Mouse (Mus musculus) adrenal gland, adult 18-20 months (tissue): Measurements from ENCODE around the gene Vangl1. TPM values are rescaled to one million over a fixed set of nuclear protein-coding genes. Genes with fewer than 3 reads are reported as not detected.
A peak's percentile ranks its signal among the peaks of the same experiment; 100 is the strongest.
"Not testable (repeated sequence)": the region's sequence is repeated elsewhere in the genome, so short reads cannot be mapped to it uniquely, and the experiment has no call there.

ENCODE experiments used
- DNase-seq, 2 experiments: peaks; one replicate each; pipeline ENCODE4 v3.0.0; 2021 to 2022; ENCODE audit warnings: low spot score in 2 of 2
- long read RNA-seq, 2 experiments: library from polyadenylated mRNA; stranded (forward); transcript quantifications; one replicate each; pipeline ENCODE4 v2.0.0; 2021
- total RNA-seq, 2 experiments: library from RNA; stranded (reverse); gene quantifications; 1 replicate in 1 of 2; 2 replicates in 1 of 2; pipeline ENCODE4 v1.2.3; 2021

Gene Vangl1
- total RNA-seq = 10 to 100 TPM; 20.7 to 28.0 TPM
- long read RNA-seq, experiment 1, full-length matches to known transcripts = 3 of 7 reads
- long read RNA-seq, experiment 1, partial matches to known transcripts = 0 of 7 reads
- long read RNA-seq, experiment 1, other reads (novel, unspliced or antisense) = 4 of 7 reads
- long read RNA-seq, experiment 2, full-length matches to known transcripts = 8 of 14 reads
- long read RNA-seq, experiment 2, partial matches to known transcripts = 1 of 14 reads
- long read RNA-seq, experiment 2, other reads (novel, unspliced or antisense) = 5 of 14 reads

- DNase-seq = peak; percentile 77 to 80
Observed at GRCm38 (mm10) chr3:102203781-102204721, at the start of gene Vangl1. TSS of gene Vangl1 (minus strand) at chr3:102204693.

GRCm38 (mm10) chr3:102253554-102253953 lies 49.1 kb upstream of the Vangl1 start:
- no peak for DNase-seq

- DNase-seq = no peak
Observed at GRCm38 (mm10) chr3:102252927-102253326, 48.4 kb upstream of the Vangl1 start.

- DNase-seq = no peak
Observed at GRCm38 (mm10) chr3:102250873-102251272, 46.4 kb upstream of the Vangl1 start.

- peak; percentile 35 to 46 for DNase-seq
Observed at GRCm38 (mm10) chr3:102249401-102249991, 45.0 kb upstream of the Vangl1 start.

GRCm38 (mm10) chr3:102244601-102245000 lies 40.1 kb upstream of the Vangl1 start:
- no peak for DNase-seq

- no peak for DNase-seq
Observed at GRCm38 (mm10) chr3:102242854-102243253, 38.4 kb upstream of the Vangl1 start.

- DNase-seq = no peak
Observed at GRCm38 (mm10) chr3:102231418-102232134, 27.1 kb upstream of the Vangl1 start.

- DNase-seq = no peak
Observed at GRCm38 (mm10) chr3:102222756-102223155, 18.3 kb upstream of the Vangl1 start.

- DNase-seq = no peak
Observed at GRCm38 (mm10) chr3:102218301-102218700, 13.8 kb upstream of the Vangl1 start.

GRCm38 (mm10) chr3:102214736-102215135 lies 10.2 kb upstream of the Vangl1 start:
- no peak for DNase-seq

- DNase-seq = no peak
Observed at GRCm38 (mm10) chr3:102214299-102214698, 9.8 kb upstream of the Vangl1 start.

- DNase-seq = no peak
Observed at GRCm38 (mm10) chr3:102212896-102213295, 8.4 kb upstream of the Vangl1 start.

GRCm38 (mm10) chr3:102212336-102212735 lies 7.8 kb upstream of the Vangl1 start:
- DNase-seq = no peak

GRCm38 (mm10) chr3:102211340-102211739 lies 6.8 kb upstream of the Vangl1 start:
- no peak for DNase-seq

- DNase-seq = peak in 1 of 2 experiments; percentile 34
Observed at GRCm38 (mm10) chr3:102210775-102211174, 6.3 kb upstream of the Vangl1 start.

- DNase-seq = no peak
Observed at GRCm38 (mm10) chr3:102208861-102209260, 4.4 kb upstream of the Vangl1 start.

GRCm38 (mm10) chr3:102205458-102205830 lies 951 bp upstream of the Vangl1 start:
- DNase-seq = no peak

GRCm38 (mm10) chr3:102204734-102205457 lies 403 bp upstream of the Vangl1 start:
- not testable (repeated sequence) for DNase-seq

- DNase-seq = no peak
Observed at GRCm38 (mm10) chr3:102203131-102203530, 1.4 kb downstream of the Vangl1 start.
